Mouse (Mus musculus) liver, adult 2 months (tissue): ENCODE data around the gene Eif6. TPM values are rescaled to one million over a fixed set of nuclear protein-coding genes. Genes with fewer than 3 reads are reported as not detected.
"Not testable (repeated sequence)": the region's sequence is repeated elsewhere in the genome, so short reads cannot be mapped to it uniquely, and the experiment has no call there.

Source experiments
- DNase-seq: peaks from one replicate; pipeline ENCODE4 v3.0.0-alpha.2; 2011; ENCODE audit warnings: low read depth, low spot score; ENCODE audit errors: extremely low read depth
- H3K27ac ChIP-seq: fragments of 200-500 bp; replicated peaks from 2 replicates; pipeline ENCODE4 v1.5.1; 2012; ENCODE audit warnings: low read depth, mild to moderate bottlenecking, control low read depth, inconsistent platforms, low read length; ENCODE audit not compliant: insufficient read depth
- H3K27me3 ChIP-seq: fragments of 200-500 bp; 2 replicates; pipeline ENCODE4 v1.6.1; 2012; ENCODE audit warnings: mild to moderate bottlenecking, moderate library complexity, low read length, inconsistent platforms; ENCODE audit not compliant: control insufficient read depth, insufficient read depth
- H3K36me3 ChIP-seq: fragments of 200-500 bp; 2 replicates; pipeline ENCODE4 v1.6.1; 2012; ENCODE audit warnings: low read length, inconsistent platforms; ENCODE audit not compliant: control insufficient read depth, insufficient read depth
- H3K4me1 ChIP-seq: fragments of 200-500 bp; 2 replicates; pipeline ENCODE4 v1.6.1; 2011; ENCODE audit warnings: low read length; ENCODE audit not compliant: control insufficient read depth, insufficient read depth
- H3K4me3 ChIP-seq: fragments of 200-500 bp; 2 replicates; pipeline ENCODE4 v1.5.1; 2011; ENCODE audit warnings: low read depth, mild to moderate bottlenecking, control low read depth, low read length, moderate library complexity; ENCODE audit not compliant: insufficient read depth
- H3K79me2 ChIP-seq: fragments of 200-500 bp; 2 replicates; pipeline ENCODE4 v1.6.1; 2012; ENCODE audit warnings: inconsistent platforms, mild to moderate bottlenecking, low read length, moderate library complexity; ENCODE audit not compliant: control insufficient read depth, insufficient read depth
- H3K9ac ChIP-seq: fragments of 200-500 bp; 2 replicates; pipeline ENCODE4 v1.6.1; 2012; ENCODE audit warnings: low read depth, mild to moderate bottlenecking, control low read depth, inconsistent platforms, low read length
- CTCF ChIP-seq: fragments of 200-500 bp; IDR thresholded peaks from 2 replicates; pipeline ENCODE4 v1.5.1; 2011; ENCODE audit warnings: low read depth, low read length, control low read depth
- POLR2A ChIP-seq: fragments of 200-500 bp; IDR thresholded peaks from 2 replicates; pipeline ENCODE4 v1.6.1; 2011; ENCODE audit warnings: low read length, control low read depth; ENCODE audit not compliant: insufficient read depth; ENCODE audit errors: extremely low read depth
- WGBS: fragments of 180-500 bp; shearing (Covaris S2); methylation state at CpG from one replicate; pipeline ENCODE4 v1.1.7; 2018; 5-methylcytosine and 5-hydroxymethylcytosine counted together
- polyA plus RNA-seq: library from polyadenylated mRNA; depleted of rRNA; stranded (reverse); fragments of >200 nt; gene quantifications from 2 replicates; pipeline ENCODE4 v1.2.3, GENCODE M21; 2012
- total RNA-seq: library from RNA; depleted of rRNA; stranded (reverse); fragments of >200 nt; gene quantifications from 2 replicates; pipeline ENCODE4 v1.2.3, GENCODE M21; 2014

Gene Eif6
- total and polyA plus RNA-seq, 2 experiments: 41.0 to 84.4 TPM

- no peak within 1 kb of the TSS for H3K27ac ChIP-seq
- TF ChIP-seq CTCF (no peak), POLR2A (no peak)
- no peaks in the 10 kb centered on the region for H3K4me1 ChIP-seq
These were observed 8.0 kb upstream of the Eif6 start, which contains the start of gene Fam83c for GRCm38 (mm10) chr2:155834732-155835131. Gene Fam83c, minus strand, starts transcription at chr2:155834854.

GRCm38 (mm10) chr2:155832087-155832486 lies 5.4 kb upstream of the Eif6 start:
- peak; percentile 37; the same call in 1 of the 2 replicates for TF ChIP-seq CTCF
- not testable (repeated sequence) for H3K27me3 ChIP-seq, H3K36me3 ChIP-seq, H3K79me2 ChIP-seq, H3K4me3 ChIP-seq, H3K27ac ChIP-seq, H3K9ac ChIP-seq, DNase-seq, H3K4me1 ChIP-seq
- 71% methylated on average over 1 of the region's 1 CpGs for WGBS

More at GRCm38 (mm10) chr2:155834732-155835131, 8.0 kb upstream of the Eif6 start, which contains the start of gene Fam83c:
- no peak for DNase-seq
- Histone ChIP-seq H3K36me3 (no peaks in the 10 kb centered on the region), H3K4me3 (no peak within 1 kb of the TSS), H3K9ac (no peak within 1 kb of the TSS), H3K79me2 (no peaks in the 10 kb centered on the region), H3K27me3 (no peaks in the 10 kb centered on the region)
- WGBS: 48% methylated on average over 9 of the region's 9 CpGs

- Histone ChIP-seq H3K27me3 (no peaks in the 10 kb centered on the region), H3K27ac (no peak overlapping the region), H3K4me3 (no peak overlapping the region), H3K4me1 (peaks cover 4% of the 10 kb centered on the region), H3K79me2 (no peaks in the 10 kb centered on the region), H3K9ac (no peak overlapping the region), H3K36me3 (no peaks in the 10 kb centered on the region)
- WGBS: 62% methylated on average over 9 of the region's 9 CpGs
- no peak for DNase-seq
- no peak for TF ChIP-seq POLR2A
- TF ChIP-seq CTCF: peak; percentile 22
These were observed 4.6 kb upstream of the Eif6 start for GRCm38 (mm10) chr2:155831302-155831701.

GRCm38 (mm10) chr2:155830841-155831240 lies 4.1 kb upstream of the Eif6 start:
- no peaks in the 10 kb centered on the region for H3K79me2 ChIP-seq
- no peaks in the 10 kb centered on the region for H3K27me3 ChIP-seq
- H3K4me1 ChIP-seq: peaks cover 4% of the 10 kb centered on the region
- no peak overlapping the region for H3K27ac ChIP-seq
- no peak for TF ChIP-seq CTCF
- TF ChIP-seq POLR2A: no peak
- no peaks in the 10 kb centered on the region for H3K36me3 ChIP-seq
- no peak for DNase-seq
- WGBS: 90% methylated on average over 8 of the region's 8 CpGs
- H3K4me3 ChIP-seq: no peak overlapping the region
- H3K9ac ChIP-seq: no peak overlapping the region

GRCm38 (mm10) chr2:155825904-155826629 lies 658 bp downstream of the Eif6 start:
- peaks cover 8% of the 10 kb centered on the region for H3K4me1 ChIP-seq
- no peaks in the 10 kb centered on the region for H3K79me2 ChIP-seq
- H3K36me3 ChIP-seq: peaks cover 14% of the 10 kb centered on the region; the same call in 1 of the 2 replicates
- peak overlapping the region; percentile 79 for H3K9ac ChIP-seq
- no peaks in the 10 kb centered on the region for H3K27me3 ChIP-seq
- TF ChIP-seq POLR2A (0 out of 2 replicates have a peak, but pooled peaks have one; percentile 66), CTCF (no peak)
- H3K4me3 ChIP-seq: peak overlapping the region; percentile 77
- DNase-seq: peak; percentile 38
- peak overlapping the region; percentile 65 for H3K27ac ChIP-seq
- WGBS: under 1% methylated on average over 52 of the region's 52 CpGs

GRCm38 (mm10) chr2:155823722-155824121 lies 3.0 kb downstream of the Eif6 start:
- H3K79me2 ChIP-seq: no peaks in the 10 kb centered on the region
- H3K27ac ChIP-seq: no peak overlapping the region
- H3K4me3 ChIP-seq: no peak overlapping the region
- no peak for TF ChIP-seq CTCF
- TF ChIP-seq POLR2A: no peak
- DNase-seq: no peak
- peaks cover 20% of the 10 kb centered on the region; the same call in 1 of the 2 replicates for H3K36me3 ChIP-seq
- peaks cover 20% of the 10 kb centered on the region for H3K4me1 ChIP-seq
- WGBS: 97% methylated on average over 8 of the region's 8 CpGs
- no peaks in the 10 kb centered on the region for H3K27me3 ChIP-seq
- H3K9ac ChIP-seq: no peak overlapping the region
